Mouse (Mus musculus) lung, postnatal 0 days (tissue): ENCODE results near the gene Itgb6. TPM values are rescaled to one million over a fixed set of nuclear protein-coding genes. Genes with fewer than 3 reads are reported as not detected.

ENCODE experiments used
- ATAC-seq: fragments of 200-750 bp; cut with Nextera tagmentation; 2 replicates; pipeline ENCODE4 v1.8.0; 2017; ENCODE audit warnings: moderate library complexity
- DNase-seq: peaks from one replicate; pipeline ENCODE4 v3.0.0-alpha.2; 2016; ENCODE audit warnings: low spot score
- H3K27ac ChIP-seq: fragments of 300-500 bp; sonication (generic); 2 replicates; pipeline ENCODE4 v1.5.1; 2014; ENCODE audit warnings: antibody characterized with exemption, mild to moderate bottlenecking, low read length, mixed read lengths
- H3K27me3 ChIP-seq: fragments of 300-500 bp; sonication (generic); replicated peaks from 2 replicates; pipeline ENCODE4 v1.6.1; 2014; ENCODE audit warnings: low read length, mixed read lengths; ENCODE audit not compliant: insufficient read depth
- H3K36me3 ChIP-seq: fragments of 300-500 bp; sonication (generic); 2 replicates; pipeline ENCODE4 v1.6.1; 2014; ENCODE audit warnings: low read length, mixed read lengths; ENCODE audit not compliant: insufficient read depth
- H3K4me1 ChIP-seq: fragments of 300-500 bp; sonication (generic); 2 replicates; pipeline ENCODE4 v1.6.1; 2014; ENCODE audit warnings: antibody characterized with exemption, low read depth, low read length, mixed read lengths; ENCODE audit not compliant: insufficient read depth
- H3K4me2 ChIP-seq: fragments of 300-500 bp; sonication (generic); replicated peaks from 2 replicates; pipeline ENCODE4 v1.6.1; 2014; ENCODE audit warnings: low read depth, mild to moderate bottlenecking, low read length, moderate library complexity, mixed read lengths
- H3K4me3 ChIP-seq: fragments of 300-500 bp; sonication (generic); 2 replicates; pipeline ENCODE4 v1.5.1; 2014; ENCODE audit warnings: low read depth, low read length
- H3K9ac ChIP-seq: fragments of 300-500 bp; sonication (generic); replicated peaks from 2 replicates; pipeline ENCODE4 v1.6.1; 2014; ENCODE audit warnings: low read depth, mild to moderate bottlenecking
- H3K9me3 ChIP-seq: fragments of 300-500 bp; sonication (generic); 2 replicates; pipeline ENCODE4 v1.6.1; 2016; ENCODE audit warnings: low read length, mixed read lengths
- CTCF ChIP-seq: IDR thresholded peaks from 2 replicates; pipeline ENCODE4 v1.5.1; 2016; ENCODE audit warnings: antibody characterized with exemption, mild to moderate bottlenecking
- EP300 ChIP-seq: IDR thresholded peaks from 2 replicates; pipeline ENCODE4 v1.6.1; 2016; ENCODE audit warnings: antibody characterized with exemption, mild to moderate bottlenecking, control low read depth
- WGBS: fragments of 180-500 bp; shearing (Covaris S2); extraction: QIAGEN DNeasy Blood & Tissue Kit; methylation state at CpG from one replicate; pipeline ENCODE4 v1.1.7; 2014; 5-methylcytosine and 5-hydroxymethylcytosine counted together
- polyA plus RNA-seq: library from polyadenylated mRNA; unstranded; fragments of >200 nt; fragmentation: Nextera tagmentation; extraction: Ambion mirVana; gene quantifications from 2 replicates; pipeline ENCODE4 v1.2.1, GENCODE M21; 2015

Itgb6 gene
- polyA plus RNA-seq, 1 experiment from 2014 or later: 19.2 TPM

DNA sequence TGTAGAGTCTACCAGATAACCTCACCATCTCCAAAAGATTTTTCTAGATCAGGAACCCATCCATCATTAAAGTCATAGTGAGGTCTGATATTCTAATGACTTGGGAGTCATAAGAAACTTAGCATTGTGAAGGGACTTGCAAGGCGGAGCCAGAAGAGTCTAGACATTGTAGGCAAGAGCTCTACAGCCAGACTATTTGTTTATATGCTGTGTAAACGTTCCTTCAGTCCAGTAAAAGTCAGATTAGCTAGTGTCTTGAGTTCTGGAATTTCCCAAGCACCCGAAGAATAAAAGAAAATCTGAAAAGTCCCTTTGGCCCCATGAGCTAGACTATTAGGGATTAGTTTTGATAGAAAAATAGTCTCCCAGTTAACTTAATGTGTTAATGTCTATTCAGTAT lies 38.3 kb downstream of the Itgb6 start:
- ATAC-seq (no peak), DNase-seq (peak; percentile 51)
- Histone ChIP-seq H3K4me2 (no peak overlapping the region), H3K27ac (no peak overlapping the region), H3K4me1 (0 out of 2 replicates have a peak, but pooled peaks cover under 1% of the 10 kb centered on the region), H3K36me3 (no peaks in the 10 kb centered on the region), H3K4me3 (no peak overlapping the region), H3K27me3 (no peaks in the 10 kb centered on the region), H3K9me3 (no peaks in the 10 kb centered on the region), H3K9ac (no peak overlapping the region)
- TF ChIP-seq CTCF: no peak
- peak; percentile 67 for TF ChIP-seq EP300
- 26% methylated on average over 3 of the region's 3 CpGs for WGBS

DNA sequence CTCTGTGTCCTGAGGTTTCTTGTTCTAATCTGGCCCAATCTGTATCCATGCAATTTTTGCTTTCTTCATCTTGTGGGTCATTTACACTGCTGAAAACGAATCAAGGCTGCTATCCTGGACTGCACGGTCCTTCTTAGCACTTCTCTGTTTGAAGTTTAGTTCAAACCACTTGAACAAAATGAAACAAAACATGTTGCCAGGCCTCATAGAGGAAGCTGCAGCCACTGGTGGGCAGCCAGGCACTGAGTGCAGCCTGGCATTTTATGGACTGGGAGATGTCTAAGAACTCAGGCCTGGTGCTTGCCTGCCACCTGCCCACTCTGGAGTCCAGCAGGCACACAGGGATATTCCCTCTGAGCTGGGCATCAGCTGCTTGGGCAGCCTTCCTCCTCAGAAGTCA lies 39.9 kb downstream of the Itgb6 start:
- 46% methylated on average over 2 of the region's 2 CpGs for WGBS
- no peak for TF ChIP-seq EP300
- no peak for TF ChIP-seq CTCF
- ATAC-seq: peak; percentile 46
- Histone ChIP-seq H3K27ac (no peak overlapping the region), H3K9ac (no peak overlapping the region), H3K4me3 (no peak overlapping the region), H3K4me1 (no peaks in the 10 kb centered on the region), H3K27me3 (no peaks in the 10 kb centered on the region), H3K36me3 (no peaks in the 10 kb centered on the region), H3K4me2 (no peak overlapping the region), H3K9me3 (no peaks in the 10 kb centered on the region)
- peak; percentile 54 for DNase-seq

DNA sequence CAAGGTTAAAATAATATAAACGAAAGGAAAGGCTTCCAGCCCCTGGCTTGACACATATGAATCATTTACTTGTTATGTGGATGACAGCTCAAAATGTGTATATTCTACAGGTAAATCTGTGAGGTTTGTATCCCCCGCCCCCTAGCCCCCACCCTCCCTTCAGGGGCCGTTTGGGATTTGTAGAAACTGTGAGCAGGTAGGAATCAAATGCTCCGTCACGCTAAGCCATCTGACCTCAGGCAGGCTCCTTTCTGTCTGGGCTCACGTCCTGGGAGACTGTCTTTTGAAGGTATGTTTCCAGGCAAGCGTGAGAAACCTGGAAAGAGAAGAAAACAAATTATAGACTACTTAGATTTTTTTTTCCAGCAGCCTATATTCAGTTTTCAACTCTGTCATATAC lies 48.0 kb downstream of the Itgb6 start:
- ATAC-seq (no peak), DNase-seq (no peak)
- TF ChIP-seq CTCF (no peak), EP300 (no peak)
- Histone ChIP-seq H3K4me3 (no peak overlapping the region), H3K27ac (no peak overlapping the region), H3K9ac (no peak overlapping the region), H3K4me2 (no peak overlapping the region), H3K36me3 (no peaks in the 10 kb centered on the region), H3K9me3 (no peaks in the 10 kb centered on the region), H3K27me3 (no peaks in the 10 kb centered on the region), H3K4me1 (no peaks in the 10 kb centered on the region)
- 53% methylated on average over 7 of the region's 7 CpGs for WGBS

DNA sequence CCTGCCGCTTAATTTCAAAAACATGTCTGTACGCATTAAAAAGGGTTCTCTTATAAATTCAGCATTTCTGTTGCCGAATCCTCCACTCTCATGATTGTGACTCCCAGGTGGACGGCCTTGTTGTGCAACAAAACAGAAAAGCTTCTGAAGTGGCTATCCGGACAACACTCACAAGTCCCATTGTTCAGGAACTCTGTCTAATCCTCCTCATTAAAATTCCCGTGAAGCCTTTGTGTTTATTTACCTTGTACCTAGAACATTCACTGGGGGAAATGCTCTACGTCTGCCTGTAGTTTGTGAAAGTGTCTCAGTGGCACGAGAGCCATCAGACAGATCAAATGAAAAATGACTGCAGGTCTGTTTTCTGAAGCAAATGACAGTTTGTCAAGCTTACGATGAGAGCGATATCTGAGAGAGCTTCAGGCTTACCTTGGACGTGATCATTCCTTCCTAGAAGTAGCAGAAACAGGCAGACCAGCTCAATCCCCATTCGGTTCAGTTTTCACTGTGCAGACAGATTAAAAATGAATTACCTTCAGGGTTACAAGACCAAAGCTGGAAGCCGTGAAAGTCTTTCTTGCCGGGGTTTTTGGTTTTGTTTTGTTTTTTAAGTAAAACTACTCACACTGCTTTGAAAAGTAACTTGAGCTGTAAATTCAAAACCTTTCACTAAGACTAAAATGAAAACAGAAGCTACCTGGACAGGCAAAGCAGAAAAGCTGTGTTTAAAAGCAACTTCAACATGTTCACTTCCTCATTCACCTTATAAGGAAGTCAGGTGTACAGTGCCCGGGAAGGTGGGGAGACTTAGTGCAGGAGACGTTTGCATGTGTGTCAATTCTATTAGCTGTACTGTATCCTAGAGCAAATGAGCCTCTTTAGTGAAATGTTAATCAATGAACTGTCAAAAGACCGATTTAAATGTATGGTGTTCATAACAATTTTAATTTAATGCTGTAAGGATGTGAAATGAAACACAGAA lies 49.2 kb downstream of the Itgb6 start:
- H3K4me2 ChIP-seq: peak overlapping the region; percentile 46
- no peak for TF ChIP-seq CTCF
- TF ChIP-seq EP300: no peak
- peak overlapping the region; percentile 78 for H3K27ac ChIP-seq
- ATAC-seq (peak; percentile 58; the same call in 1 of the 2 replicates), DNase-seq (peak; percentile 69)
- H3K36me3 ChIP-seq: no peaks in the 10 kb centered on the region
- H3K9ac ChIP-seq: peak overlapping the region; percentile 9; the same call in 1 of the 2 replicates
- H3K27me3 ChIP-seq: no peaks in the 10 kb centered on the region
- H3K9me3 ChIP-seq: no peaks in the 10 kb centered on the region
- 29% methylated on average over 17 of the region's 17 CpGs for WGBS
- H3K4me1 ChIP-seq: no peaks in the 10 kb centered on the region
- H3K4me3 ChIP-seq: peak overlapping the region; percentile 33

DNA sequence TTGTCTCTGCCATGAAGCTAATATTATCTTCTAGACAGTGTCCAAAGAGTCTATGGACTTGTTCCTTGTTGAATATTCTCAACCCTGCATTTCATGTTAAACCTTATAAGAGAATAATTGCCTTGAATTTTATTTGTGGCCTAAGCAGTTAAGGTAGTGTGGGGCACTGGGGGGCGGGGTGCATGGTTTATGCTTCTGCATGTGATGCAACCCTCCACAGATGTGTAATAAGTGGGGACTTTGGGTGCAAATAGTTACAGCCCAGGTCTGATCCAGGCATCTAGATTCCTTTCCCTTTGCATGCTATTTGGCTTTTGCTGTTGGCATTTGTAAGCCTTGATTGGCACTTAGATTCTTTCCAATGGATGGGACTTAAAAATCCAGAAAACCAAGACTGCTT lies 51.2 kb downstream of the Itgb6 start:
- H3K27ac ChIP-seq: no peak overlapping the region
- H3K9ac ChIP-seq: no peak overlapping the region
- no peak overlapping the region for H3K4me2 ChIP-seq
- H3K9me3 ChIP-seq: no peaks in the 10 kb centered on the region
- no peak overlapping the region for H3K4me3 ChIP-seq
- no peaks in the 10 kb centered on the region for H3K4me1 ChIP-seq
- no peaks in the 10 kb centered on the region for H3K36me3 ChIP-seq
- H3K27me3 ChIP-seq: no peaks in the 10 kb centered on the region
- TF ChIP-seq EP300 (no peak), CTCF (no peak)
- DNase-seq: no peak
- no peak for ATAC-seq
- WGBS: 76% methylated on average over 1 of the region's 1 CpGs

DNA sequence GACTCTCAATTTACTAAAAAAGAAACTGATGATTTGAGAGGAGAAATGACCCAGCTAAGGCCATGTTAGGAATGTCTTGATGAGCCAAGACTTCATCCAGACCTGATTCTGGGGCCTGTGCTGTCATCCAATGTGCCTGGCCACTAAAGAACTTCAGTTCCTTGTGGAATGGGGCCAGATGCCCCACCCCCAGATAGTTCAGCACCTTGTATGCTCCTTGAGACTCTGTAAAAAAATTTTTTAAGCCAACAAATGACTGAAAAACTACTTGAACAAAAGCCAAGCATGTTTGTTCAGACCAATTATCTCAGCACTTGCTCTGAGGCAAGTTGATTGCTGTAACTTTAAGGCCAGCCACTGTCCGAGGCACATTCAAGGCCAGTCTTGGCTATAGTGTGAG lies 59.4 kb downstream of the Itgb6 start:
- peak; percentile 96 for TF ChIP-seq EP300
- TF ChIP-seq CTCF: no peak
- H3K27ac ChIP-seq: peak overlapping the region; percentile 12; the same call in 1 of the 2 replicates
- WGBS: 29% methylated on average over 1 of the region's 1 CpGs
- no peaks in the 10 kb centered on the region for H3K4me1 ChIP-seq
- H3K4me3 ChIP-seq: no peak overlapping the region
- peak; percentile 91 for ATAC-seq
- no peaks in the 10 kb centered on the region for H3K9me3 ChIP-seq
- H3K27me3 ChIP-seq: no peaks in the 10 kb centered on the region
- H3K36me3 ChIP-seq: no peaks in the 10 kb centered on the region
- peak; percentile 71 for DNase-seq
- no peak overlapping the region for H3K4me2 ChIP-seq
- no peak overlapping the region for H3K9ac ChIP-seq
